ENCODE assay signal across 11 mouse cellular contexts in genomic region chr6:146514531-146514948, GRCm38 (mm10). TPM values are rescaled to one million over a fixed set of nuclear protein-coding genes. Genes with fewer than 3 reads are reported as not detected.
DNase-seq lines count a peak whose midpoint lies in the region; ATAC-seq lines count a peak whose summit lies in the region.
"Had no signal": no experiment of that assay in that cellular context is flagged by ENCODE, and none has a peak within 500 bp of the region (broad histone marks: within the 10 kb centered on the region; RNA-seq: fewer than 3 reads in every experiment).

No protein-coding gene starts in this region.

- H3K9me3 ChIP-seq in kidney, embryonic 16.5 days (ENCODE audit: low read length): no peaks in the 10 kb centered on the region
- H3K9me3 ChIP-seq in heart, embryonic 11.5 days (replicated peaks; ENCODE audit: control insufficient read depth, low read length): no peaks in the 10 kb centered on the region
- H3K9me3 ChIP-seq: forebrain, embryonic 13.5 days; limb, embryonic 15.5 days; midbrain, embryonic 12.5 days had no signal

- no peaks in the 10 kb centered on the region for H3K27me3 ChIP-seq in kidney, embryonic 16.5 days (ENCODE audit: insufficient read depth, low read length)
- H3K27me3 ChIP-seq in heart, embryonic 11.5 days (ENCODE audit: control insufficient read depth, insufficient read depth, low read length): no peaks in the 10 kb centered on the region
- H3K27me3 ChIP-seq: forebrain, embryonic 13.5 days; limb, embryonic 15.5 days; midbrain, embryonic 12.5 days had no signal

- H3K4me1 ChIP-seq in kidney, embryonic 16.5 days (ENCODE audit: insufficient read depth, low read length): peaks cover 11% of the 10 kb centered on the region
- peaks cover 26% of the 10 kb centered on the region for H3K4me1 ChIP-seq in heart, embryonic 11.5 days (ENCODE audit: control insufficient read depth, insufficient read depth, low read length)
- H3K4me1 ChIP-seq: forebrain, embryonic 13.5 days; limb, embryonic 15.5 days; midbrain, embryonic 12.5 days had no signal

- H3K36me3 ChIP-seq in kidney, embryonic 16.5 days (ENCODE audit: insufficient read depth, low read length): no peaks in the 10 kb centered on the region
- H3K36me3 ChIP-seq in heart, embryonic 11.5 days (ENCODE audit: control insufficient read depth, insufficient read depth, low read length): no peaks in the 10 kb centered on the region
- H3K36me3 ChIP-seq: limb, embryonic 15.5 days; midbrain, embryonic 12.5 days had no signal

- peak; percentile 59; the same call in 1 of the 2 replicates for ATAC-seq in kidney, embryonic 16.5 days (ENCODE audit: low FRiP score, low TSS enrichment)
- ATAC-seq in heart, embryonic 11.5 days (replicated peaks; ENCODE audit: insufficient number of reproducible peaks, low FRiP score, low TSS enrichment): no peak
- peak; percentile 65 for ATAC-seq in neutrophil, adult 5-6 weeks (ENCODE audit: extremely low read depth, insufficient number of reproducible peaks, low FRiP score, poor library complexity, severe bottlenecking)
- ATAC-seq: forebrain, embryonic 13.5 days had no signal

- H3K27ac ChIP-seq in kidney, embryonic 16.5 days (ENCODE audit: low read length): no peak overlapping the region
- H3K27ac ChIP-seq in heart, embryonic 11.5 days (ENCODE audit: low read depth, low read length): 0 out of 2 replicates have a peak overlapping the region, but pooled peaks have one; percentile 29
- H3K27ac ChIP-seq: forebrain, embryonic 13.5 days; limb, embryonic 15.5 days; midbrain, embryonic 12.5 days had no signal

- no peak for DNase-seq in kidney, postnatal 14 days
- peak; percentile 71 for DNase-seq in B cell, adult 2 months
- no peak for DNase-seq in cerebellum, adult 18-20 months
- DNase-seq in left cerebral cortex, adult 9 months (ENCODE audit: low spot score in 2 of 2): no peak
- no peak for DNase-seq in urinary bladder, postnatal 10 days (ENCODE audit: low spot score)

- 37% methylated on average over 7 of the region's 7 CpGs for WGBS in kidney, embryonic 16.5 days
- 34% methylated on average over 7 of the region's 7 CpGs for whole genome bisulfite sequencing in heart, embryonic 11.5 days (ENCODE audit: insufficient replicate concordance)

- H3K4me2 ChIP-seq in kidney, embryonic 16.5 days (replicated peaks; ENCODE audit: low read depth, low read length): no peak overlapping the region
- no peak overlapping the region for H3K4me2 ChIP-seq in heart, embryonic 11.5 days
- H3K4me2 ChIP-seq: forebrain, embryonic 13.5 days; limb, embryonic 15.5 days; midbrain, embryonic 12.5 days had no signal

- no peak overlapping the region for H3K9ac ChIP-seq in kidney, embryonic 16.5 days (replicated peaks; ENCODE audit: low read length)
- no peak overlapping the region for H3K9ac ChIP-seq in heart, embryonic 11.5 days (ENCODE audit: low read depth, low read length)
- H3K9ac ChIP-seq: forebrain, embryonic 13.5 days; limb, embryonic 15.5 days; midbrain, embryonic 12.5 days had no signal

- H3K4me3 ChIP-seq in kidney, embryonic 16.5 days (ENCODE audit: low read length): no peak overlapping the region
- no peak overlapping the region for H3K4me3 ChIP-seq in heart, embryonic 11.5 days (ENCODE audit: low read depth, low read length)
- H3K4me3 ChIP-seq: forebrain, embryonic 13.5 days; limb, embryonic 15.5 days; midbrain, embryonic 12.5 days had no signal

RNA-seq across cellular contexts. Expression of gene Itpr2, which starts 12.5 kb away (rescaled TPM):
- polyA plus RNA-seq in kidney, embryonic 16.5 days (2015; fragmentation: Nextera tagmentation; extraction: Ambion mirVana): 14.0 and 14.5 TPM in 2 replicates
- 31.3 and 33.6 TPM in 2 replicates for polyA plus RNA-seq in heart, embryonic 11.5 days (2014; fragmentation: Nextera tagmentation; extraction: Ambion mirVana)
- 123 and 128 TPM in 2 replicates for total RNA-seq in neutrophil, adult 5-6 weeks (2017)

Comparison
In these comparisons a context has a peak if more than half of its experiments do, and no peak if none do; other contexts are left out.
1. DNase-seq: peak in B cell, adult 2 months (2 of 2); none in kidney, postnatal 14 days (single experiment), cerebellum, adult 18-20 months (0 of 2), left cerebral cortex, adult 9 months (0 of 2) and urinary bladder, postnatal 10 days (single experiment).